Mouse (Mus musculus) left cerebral cortex, postnatal 10 days (tissue): ENCODE results near the gene Ccdc160. TPM values are rescaled to one million over a fixed set of nuclear protein-coding genes. Genes with fewer than 3 reads are reported as not detected.

Source experiments
- DNase-seq, 2 experiments: peaks; one replicate each; pipeline ENCODE4 v3.0.0; 2021 to 2022; ENCODE audit warnings: low spot score in 2 of 2, mixed read lengths in 1 of 2; ENCODE audit errors: extremely low spot score in 1 of 2
- intact Hi-C: fragments of 180-260 bp; cut with DNase I; formaldehyde crosslinking; loops from one replicate; pipeline ENCODE4 v1.15.1; 2025
- microRNA-seq: library from miRNA; unstranded; fragments of <30 nt; microRNA quantifications from one replicate; pipeline ENCODE4 v1.2.0, GENCODE M21; 2022
- total RNA-seq, 2 experiments: library from RNA; stranded (reverse); gene quantifications; 2 replicates each; pipeline ENCODE4 v1.2.3; 2021

Gene Ccdc160
- total RNA-seq, 2 experiments from 2014 or later = 3.2 to 3.5 TPM

DNA sequence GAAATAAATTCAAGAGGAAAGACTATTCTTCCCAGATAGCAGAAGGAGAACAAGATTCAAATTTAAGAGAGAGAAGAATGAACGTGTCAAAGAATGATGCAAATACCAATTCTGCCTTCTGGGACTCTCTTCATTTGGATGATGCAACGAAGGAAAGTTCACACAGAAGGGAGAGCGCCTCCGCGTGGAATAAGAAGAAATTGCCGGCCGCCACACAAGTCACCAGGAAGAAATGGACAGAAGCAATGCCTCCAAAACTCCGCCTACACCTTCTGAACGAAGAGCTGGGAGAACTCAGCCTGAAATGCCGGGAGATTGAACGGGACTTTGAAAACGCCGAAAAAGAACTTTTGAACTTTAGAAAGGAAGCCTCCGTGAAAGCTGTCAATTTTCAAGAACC lies 7.3 kb downstream of the Ccdc160 start:
- intact Hi-C loops = no loop called here
- DNase-seq = no peak

DNA sequence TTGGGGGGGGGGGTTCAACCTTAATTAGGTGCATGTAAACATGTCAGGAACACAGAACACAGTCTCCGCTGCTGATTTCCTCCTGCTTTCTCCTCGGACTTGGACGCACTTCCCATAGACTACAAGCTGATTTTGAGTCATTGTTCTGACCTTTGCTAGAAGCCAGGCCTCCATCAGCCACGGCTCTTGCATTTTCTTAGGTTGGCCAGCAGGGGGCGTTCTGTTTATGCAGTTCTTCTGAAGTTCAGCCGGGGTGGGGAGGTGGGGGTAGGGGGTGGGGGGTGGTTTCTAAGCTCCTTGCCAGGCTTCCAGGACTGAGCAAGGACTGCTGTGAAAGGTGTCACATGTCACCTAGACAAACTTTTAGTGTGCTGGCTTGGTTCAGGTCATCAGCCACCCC lies 8.6 kb downstream of the Ccdc160 start:
- no peak for DNase-seq
- intact Hi-C loops = no loop called here

DNA sequence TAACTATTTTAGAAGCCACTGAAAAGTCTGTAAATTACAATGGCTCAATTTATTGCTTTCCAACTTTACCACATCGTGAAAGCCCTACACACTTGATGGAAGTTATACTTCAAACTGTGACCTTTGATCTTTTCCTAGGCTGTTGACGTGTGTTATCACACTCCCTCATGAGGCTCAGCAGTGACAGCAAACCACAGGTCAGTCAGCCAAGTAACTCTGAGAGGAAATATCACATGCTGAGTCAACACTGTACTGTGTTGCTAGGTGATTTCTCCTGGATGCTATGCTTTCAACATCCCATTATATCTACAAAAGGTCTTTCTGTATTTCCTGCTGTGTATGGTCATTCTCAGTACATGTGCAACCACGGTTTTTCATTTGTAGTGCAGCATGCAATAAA lies 28.3 kb downstream of the Ccdc160 start:
- DNase-seq = no peak
- intact Hi-C loops = no loop called here

Small RNA genes within 50 kb of the gene (microRNA-seq; reads per million reads assigned to microRNA genes)
- gene Mir106a = 9.2 reads per million, percentile 29 among the genes with 10 or more reads in this experiment
- gene Mir18b = not detected
- not detected for gene Mir19b-2
- 6.3 reads per million, percentile 23 among the genes with 10 or more reads in this experiment for gene Mir20b
- 14.7 reads per million, percentile 36 among the genes with 10 or more reads in this experiment for gene Mir363
- gene Mir92-2 = 24.4 reads per million, percentile 42 among the genes with 10 or more reads in this experiment

Other genes with a start within 250 kb of the Ccdc160 start
- 10 to 100 TPM; 13.2 to 14.9 TPM for gene Gpc3, start 177.2 kb upstream of the Ccdc160 start, total RNA-seq
- gene Phf6, start 121.1 kb downstream of the Ccdc160 start, total RNA-seq = 10 to 100 TPM; 21.0 to 21.5 TPM
- gene Hprt, start 196.9 kb downstream of the Ccdc160 start, total RNA-seq = 100 to 1,000 TPM; 135 to 160 TPM